Mouse (Mus musculus) C2C12 (cell line): ENCODE measurements around the gene Klf9. TPM values are rescaled to one million over a fixed set of nuclear protein-coding genes. Genes with fewer than 3 reads are reported as not detected.

ENCODE experiments used
- H3K27me3 ChIP-seq: one replicate; pipeline ENCODE4 v1.6.1; 2011; ENCODE audit not compliant: control insufficient read depth, insufficient read depth, insufficient read length
- H3K36me3 ChIP-seq: one replicate; pipeline ENCODE4 v1.6.1; 2011; ENCODE audit not compliant: control insufficient read depth, insufficient read depth
- H3K4me3 ChIP-seq: one replicate; pipeline ENCODE4 v1.5.1; 2011; ENCODE audit warnings: mild to moderate bottlenecking, control low read depth; ENCODE audit not compliant: poor library complexity, insufficient read depth, severe bottlenecking
- H3K79me2 ChIP-seq: one replicate; pipeline ENCODE4 v1.6.1; 2011; ENCODE audit not compliant: control insufficient read depth, insufficient read depth
- H3K79me3 ChIP-seq: one replicate; pipeline ENCODE4 v1.6.1; 2011; ENCODE audit warnings: low read depth, control low read depth
- H3ac ChIP-seq: one replicate; pipeline ENCODE3; 2011; ENCODE audit warnings: low read depth; ENCODE audit not compliant: control insufficient read depth, insufficient read length
- CEBPB ChIP-seq: IDR thresholded peaks from one replicate; pipeline ENCODE4 v1.6.1; 2011; ENCODE audit warnings: low read depth, mild to moderate bottlenecking, control low read depth, moderate library complexity
- CTCF ChIP-seq: IDR thresholded peaks from one replicate; pipeline ENCODE4 v1.5.1; 2011; ENCODE audit not compliant: control insufficient read depth, insufficient read depth, insufficient read length
- FOSL1 ChIP-seq: IDR thresholded peaks from one replicate; pipeline ENCODE4 v1.8.0; 2011; ENCODE audit warnings: mild to moderate bottlenecking, low read length; ENCODE audit not compliant: poor library complexity, insufficient read depth, severe bottlenecking
- MAX ChIP-seq: IDR thresholded peaks from one replicate; pipeline ENCODE4 v1.6.1; 2011; ENCODE audit warnings: mild to moderate bottlenecking, control low read depth
- MYOD1 ChIP-seq: IDR thresholded peaks from one replicate; pipeline ENCODE4 v1.6.1; 2011; ENCODE audit warnings: low read depth; ENCODE audit not compliant: control insufficient read depth, insufficient read length
- MYOG ChIP-seq: IDR thresholded peaks from one replicate; pipeline ENCODE4 v1.6.1; 2011; ENCODE audit not compliant: control insufficient read depth, insufficient read length; ENCODE audit errors: extremely low read depth
- USF1 ChIP-seq: IDR thresholded peaks from one replicate; pipeline ENCODE4 v1.6.1; 2011; ENCODE audit warnings: low read depth, mild to moderate bottlenecking, control low read depth, moderate library complexity
- polyA plus RNA-seq: library from polyadenylated mRNA; unstranded; fragments of >200 nt; fragmentation: generic; extraction: Trizol; gene quantifications from one replicate; pipeline ENCODE4 v1.2.1, GENCODE M21; 2012; ENCODE audit warnings: missing spikeins

Klf9 gene
- polyA plus RNA-seq, 1 experiment: 2.5 TPM

DNA sequence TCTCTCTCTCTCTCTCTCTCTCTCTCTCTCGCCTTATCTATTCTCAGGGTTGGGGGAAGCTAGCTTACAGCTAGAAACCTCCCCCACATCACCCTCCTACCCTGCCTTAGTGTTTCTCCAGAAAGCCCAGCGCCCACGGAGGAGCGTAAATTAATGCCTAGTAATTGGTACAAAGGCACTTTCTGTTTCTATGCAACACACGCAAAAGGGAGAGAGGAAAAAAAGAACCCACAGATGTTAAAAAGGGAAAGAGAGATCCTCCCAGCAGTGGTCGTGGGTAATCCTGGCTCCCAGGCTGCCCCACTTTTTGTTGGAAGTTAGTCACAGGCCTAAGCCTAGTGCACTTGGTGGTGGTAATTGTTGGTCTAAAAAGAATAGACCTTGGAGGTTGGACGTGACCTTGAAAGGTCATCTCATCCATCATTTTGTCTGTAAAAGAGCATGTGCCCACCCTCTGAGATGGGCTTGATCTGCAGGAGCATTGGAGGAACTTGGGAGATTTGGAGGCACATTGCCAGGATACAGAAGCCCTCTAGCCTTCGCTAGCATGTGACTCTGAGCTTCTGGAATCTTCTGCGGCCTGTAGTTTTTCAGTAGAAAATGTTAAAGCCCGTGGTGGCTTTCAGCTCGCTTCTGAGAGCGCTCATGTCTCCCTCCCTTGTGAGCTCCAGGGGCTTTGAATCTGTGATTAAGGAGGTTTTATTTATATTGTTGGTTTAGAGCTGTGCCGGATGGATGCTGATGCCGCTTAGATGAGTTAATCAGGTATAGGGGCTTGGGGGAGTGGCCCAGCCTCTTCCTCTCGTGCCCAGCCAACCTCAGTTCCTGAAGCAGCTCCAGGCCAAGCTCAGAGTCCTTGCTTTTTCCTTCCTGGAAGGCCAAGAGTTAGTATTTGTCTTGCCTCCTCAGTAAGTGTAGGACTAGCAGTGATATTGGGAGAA is 6.3 kb downstream of the Klf9 start:
- peaks cover 22% of the 10 kb centered on the region for H3K79me2 ChIP-seq
- TF ChIP-seq FOSL1 (no peak), MYOD1 (no peak), USF1 (no peak)
- H3K36me3 ChIP-seq: no peaks in the 10 kb centered on the region
- H3ac ChIP-seq: no peak overlapping the region
- peaks cover 3% of the 10 kb centered on the region for H3K79me3 ChIP-seq
- H3K4me3 ChIP-seq: no peak overlapping the region
- no peaks in the 10 kb centered on the region for H3K27me3 ChIP-seq

DNA sequence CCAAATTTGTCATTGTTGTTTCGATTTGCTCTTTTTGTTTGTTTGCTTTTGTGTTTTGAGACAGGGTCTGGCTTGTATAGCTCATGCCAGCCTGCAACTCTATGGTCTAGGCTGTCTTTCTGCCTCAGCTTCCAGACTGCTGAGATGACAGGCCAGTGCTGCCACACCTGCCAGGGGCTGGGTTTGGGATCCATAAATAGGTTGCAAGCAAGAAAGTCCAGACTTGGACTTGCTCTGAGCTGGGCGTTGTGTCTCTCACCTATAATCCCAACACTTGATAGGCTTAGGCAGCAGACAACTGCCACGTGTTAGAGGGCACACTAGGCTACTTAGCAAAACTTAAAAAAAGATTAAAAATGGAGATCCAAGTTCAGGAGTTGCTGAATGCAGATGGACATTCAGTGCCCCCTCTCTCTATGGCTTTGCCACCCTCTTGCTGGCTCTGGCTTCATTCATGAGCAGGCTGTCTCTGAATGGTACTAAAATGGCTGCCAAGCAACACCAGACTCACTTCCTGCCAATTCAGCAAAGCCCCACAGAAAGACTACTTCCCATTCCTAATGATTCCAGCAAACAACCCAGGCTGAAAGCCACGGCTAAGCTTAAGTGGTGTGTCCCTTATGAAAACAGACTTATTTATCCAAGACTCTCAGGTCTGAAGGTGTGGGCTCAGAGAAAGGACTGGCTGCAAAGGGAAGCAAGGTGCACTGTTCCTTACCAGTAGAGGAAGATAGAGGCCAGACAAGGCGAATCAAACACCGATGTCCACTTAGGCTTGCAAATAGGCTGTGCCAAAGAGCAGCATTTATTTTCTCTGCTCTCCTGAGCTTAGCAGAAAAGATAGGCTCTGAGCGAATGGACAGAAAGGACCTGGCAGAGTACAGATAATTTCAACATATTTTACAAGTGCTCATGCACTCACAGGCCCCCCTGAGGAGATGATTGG is 8.7 kb downstream of the Klf9 start:
- no peak for TF ChIP-seq MYOG
- no peak for TF ChIP-seq MYOD1
- no peak for TF ChIP-seq CTCF
- no peak for TF ChIP-seq CEBPB
- TF ChIP-seq MAX: no peak
- TF ChIP-seq USF1: no peak
- no peak for TF ChIP-seq FOSL1
- Histone ChIP-seq H3K79me3 (peaks cover 3% of the 10 kb centered on the region), H3K79me2 (peaks cover 8% of the 10 kb centered on the region), H3K27me3 (no peaks in the 10 kb centered on the region), H3K36me3 (no peaks in the 10 kb centered on the region), H3ac (no peak overlapping the region), H3K4me3 (no peak overlapping the region)

DNA sequence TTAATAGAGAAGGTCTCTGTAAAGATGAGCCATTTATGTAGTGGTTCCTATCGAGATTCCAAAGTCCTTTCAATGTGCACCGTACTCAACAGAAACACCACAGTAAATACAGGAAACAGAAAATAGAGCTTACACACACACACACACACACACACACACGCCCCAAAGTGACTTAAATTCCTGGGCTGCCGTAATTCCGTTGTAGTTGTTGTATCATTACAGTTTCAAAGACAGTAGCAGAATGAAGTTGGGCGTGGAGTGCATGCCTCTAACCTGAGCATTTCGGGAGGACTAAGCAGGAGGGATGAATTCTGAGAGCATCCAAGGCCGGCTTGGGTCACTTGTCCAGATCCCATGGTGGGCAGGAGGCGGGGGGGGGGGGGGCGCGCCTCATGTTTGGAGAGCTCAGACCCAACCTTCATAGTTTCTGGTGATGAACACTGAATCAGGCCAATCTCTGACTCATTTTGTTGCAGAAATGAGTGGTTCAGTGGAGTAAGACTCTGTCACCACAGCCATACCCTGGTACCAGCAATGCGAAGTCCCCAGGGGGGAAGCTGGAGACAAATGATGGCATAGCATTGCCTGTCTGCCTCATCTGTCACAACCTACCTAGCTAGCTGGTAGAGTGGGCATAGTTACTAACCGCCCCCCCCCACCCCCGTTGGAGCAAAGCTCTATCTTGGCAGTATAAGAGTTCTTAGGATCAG is 9.7 kb downstream of the Klf9 start:
- no peak overlapping the region for H3ac ChIP-seq
- H3K4me3 ChIP-seq: no peak overlapping the region
- H3K79me3 ChIP-seq: no peaks in the 10 kb centered on the region
- TF ChIP-seq USF1 (no peak), MAX (no peak), CEBPB (no peak), MYOG (no peak), FOSL1 (no peak), MYOD1 (no peak), CTCF (no peak)
- no peaks in the 10 kb centered on the region for H3K27me3 ChIP-seq
- H3K36me3 ChIP-seq: no peaks in the 10 kb centered on the region
- H3K79me2 ChIP-seq: no peaks in the 10 kb centered on the region

DNA sequence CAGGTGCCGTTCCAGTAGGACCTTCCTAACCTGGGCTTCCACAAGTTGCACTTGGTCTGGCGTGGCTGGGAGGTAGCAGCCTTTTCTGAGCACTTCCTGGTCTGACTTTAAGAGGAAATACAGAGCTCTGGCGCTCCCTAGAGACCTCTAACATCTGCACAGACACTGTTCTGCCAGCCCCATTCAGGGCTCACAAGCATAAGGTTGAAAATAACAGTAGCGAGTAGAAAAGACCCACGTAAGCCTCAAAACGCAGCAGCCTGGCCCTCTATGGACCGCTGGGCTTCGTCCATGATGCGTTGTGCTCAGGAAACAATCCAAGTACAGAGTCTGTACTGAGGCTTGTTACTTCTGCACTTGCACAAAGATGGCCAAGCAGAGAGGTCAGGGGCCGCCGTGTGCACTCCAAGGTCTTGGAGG is 10.6 kb downstream of the Klf9 start:
- no peaks in the 10 kb centered on the region for H3K27me3 ChIP-seq
- TF ChIP-seq MAX (no peak), CTCF (no peak), FOSL1 (no peak), USF1 (no peak), MYOD1 (no peak), CEBPB (no peak)
- no peak overlapping the region for H3K4me3 ChIP-seq
- H3K79me3 ChIP-seq: no peaks in the 10 kb centered on the region
- H3ac ChIP-seq: no peak overlapping the region
- H3K36me3 ChIP-seq: no peaks in the 10 kb centered on the region
- H3K79me2 ChIP-seq: no peaks in the 10 kb centered on the region

DNA sequence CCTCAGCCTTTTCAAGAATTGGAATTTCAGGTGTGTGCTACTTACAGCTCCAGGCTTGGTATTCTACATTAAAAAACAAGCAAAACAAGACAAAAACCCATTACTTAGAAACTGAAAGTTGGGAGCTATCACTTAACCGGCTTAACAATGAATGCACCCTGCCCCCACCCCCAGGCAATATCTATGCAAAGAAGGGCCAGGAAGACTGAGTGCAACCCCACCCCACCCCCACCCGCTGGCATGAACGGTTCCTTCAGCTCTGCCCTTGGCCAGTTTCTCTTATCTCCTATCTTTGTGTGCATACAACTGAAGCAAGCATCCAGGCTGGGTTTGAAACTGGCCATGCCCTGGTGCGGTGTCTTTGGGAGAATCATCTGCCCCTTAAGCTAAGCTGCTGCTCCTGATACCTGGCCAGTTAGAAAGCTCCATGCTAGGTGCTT is 11.2 kb downstream of the Klf9 start:
- Histone ChIP-seq H3K27me3 (no peaks in the 10 kb centered on the region), H3K79me2 (no peaks in the 10 kb centered on the region), H3ac (no peak overlapping the region), H3K79me3 (no peaks in the 10 kb centered on the region), H3K4me3 (no peak overlapping the region), H3K36me3 (no peaks in the 10 kb centered on the region)
- TF ChIP-seq MYOD1 (no peak), CTCF (no peak), USF1 (no peak), MAX (no peak), MYOG (no peak), CEBPB (no peak), FOSL1 (no peak)
